Mouse (Mus musculus) thymus, postnatal 25 days (tissue): ENCODE measurements at regions not wholly inside any gene's neighbourhood (a gene's known extent, or its start where the extent isn't known, plus 50 kb on each side); places are given as distances from the start of the nearest gene placed in this dataset.

Experiments
- DNase-seq: peaks from one replicate; pipeline ENCODE4 v3.0.0; 2022

GRCm38 (mm10) chr8:87199461-87200131 is 272.8 kb downstream of the Cbln1 start:
- DNase-seq = no peak

- no peak for DNase-seq
Measured at GRCm38 (mm10) chr8:87197867-87198536, 274.4 kb downstream of the Cbln1 start.

GRCm38 (mm10) chr8:87197000-87197399 is 275.4 kb downstream of the Cbln1 start:
- DNase-seq = no peak

GRCm38 (mm10) chr8:87196050-87196449 is 276.4 kb downstream of the Cbln1 start:
- no peak for DNase-seq

- DNase-seq = no peak
Measured at GRCm38 (mm10) chr8:87189791-87190385, 282.5 kb downstream of the Cbln1 start.

- no peak for DNase-seq
Measured at GRCm38 (mm10) chr8:87182888-87183287, 289.5 kb downstream of the Cbln1 start.

- DNase-seq = no peak
Measured at GRCm38 (mm10) chr8:87178561-87178960, 293.5 kb upstream of the N4bp1 start.

GRCm38 (mm10) chr8:87177620-87178019 is 292.6 kb upstream of the N4bp1 start:
- no peak for DNase-seq

GRCm38 (mm10) chr8:87175097-87175496 is 290.0 kb upstream of the N4bp1 start:
- DNase-seq = no peak

- DNase-seq = no peak
Measured at GRCm38 (mm10) chr8:87173720-87174119, 288.7 kb upstream of the N4bp1 start.

- no peak for DNase-seq
Measured at GRCm38 (mm10) chr8:87166771-87167170, 281.7 kb upstream of the N4bp1 start.

GRCm38 (mm10) chr8:87160416-87160815 is 275.4 kb upstream of the N4bp1 start:
- no peak for DNase-seq

GRCm38 (mm10) chr8:87158322-87158721 is 273.3 kb upstream of the N4bp1 start:
- no peak for DNase-seq

- DNase-seq = no peak
Measured at GRCm38 (mm10) chr8:87155819-87156425, 270.9 kb upstream of the N4bp1 start.

GRCm38 (mm10) chr8:87152068-87152915 is 267.2 kb upstream of the N4bp1 start:
- DNase-seq = no peak

- DNase-seq = no peak
Measured at GRCm38 (mm10) chr8:87148853-87149252, 263.8 kb upstream of the N4bp1 start.

GRCm38 (mm10) chr8:87147704-87148103 is 262.6 kb upstream of the N4bp1 start:
- DNase-seq = no peak

- no peak for DNase-seq
Measured at GRCm38 (mm10) chr8:87137412-87137811, 252.4 kb upstream of the N4bp1 start.

- no peak for DNase-seq
Measured at GRCm38 (mm10) chr8:87131716-87132115, 246.7 kb upstream of the N4bp1 start.

GRCm38 (mm10) chr8:87130691-87131090 is 245.6 kb upstream of the N4bp1 start:
- DNase-seq = no peak

GRCm38 (mm10) chr8:87128593-87128992 is 243.5 kb upstream of the N4bp1 start:
- DNase-seq = no peak

- no peak for DNase-seq
Measured at GRCm38 (mm10) chr8:87116190-87116765, 231.2 kb upstream of the N4bp1 start.
